Mouse (Mus musculus) intestine, embryonic 15.5 days (tissue): Measurements from ENCODE around the gene Tmc3. TPM values are rescaled to one million over a fixed set of nuclear protein-coding genes. Genes with fewer than 3 reads are reported as not detected.
A peak's percentile ranks its signal among the peaks of the same experiment; 100 is the strongest.

Source experiments
- ATAC-seq: fragments of 200-750 bp; cut with Nextera tagmentation; 2 replicates; pipeline ENCODE4 v1.8.0; 2017; ENCODE audit warnings: moderate TSS enrichment, moderate library complexity
- H3K27ac ChIP-seq: fragments of 300-500 bp; sonication (generic); 2 replicates; pipeline ENCODE4 v1.5.1; 2015; ENCODE audit warnings: mild to moderate bottlenecking, inconsistent platforms
- H3K27me3 ChIP-seq: fragments of 300-500 bp; sonication (generic); replicated peaks from 2 replicates; pipeline ENCODE4 v1.6.1; 2015; ENCODE audit warnings: inconsistent platforms
- H3K36me3 ChIP-seq: fragments of 300-500 bp; sonication (generic); 2 replicates; pipeline ENCODE4 v1.6.1; 2015; ENCODE audit warnings: inconsistent platforms
- H3K4me1 ChIP-seq: fragments of 300-500 bp; sonication (generic); replicated peaks from 2 replicates; pipeline ENCODE4 v1.6.1; 2015; ENCODE audit warnings: inconsistent platforms
- H3K4me2 ChIP-seq: fragments of 300-500 bp; sonication (generic); replicated peaks from 2 replicates; pipeline ENCODE4 v1.6.1; 2015; ENCODE audit warnings: mild to moderate bottlenecking, inconsistent platforms
- H3K4me3 ChIP-seq: fragments of 300-500 bp; sonication (generic); replicated peaks from 2 replicates; pipeline ENCODE4 v1.5.1; 2015; ENCODE audit warnings: inconsistent platforms
- H3K9ac ChIP-seq: fragments of 300-500 bp; sonication (generic); 2 replicates; pipeline ENCODE4 v1.6.1; 2015; ENCODE audit warnings: inconsistent platforms
- H3K9me3 ChIP-seq: fragments of 300-500 bp; sonication (generic); 2 replicates; pipeline ENCODE4 v1.6.1; 2016; ENCODE audit warnings: inconsistent platforms
- WGBS: fragments of 180-500 bp; shearing (Covaris S2); methylation state at CpG from one replicate; pipeline ENCODE4 v1.1.7; 2015; 5-methylcytosine and 5-hydroxymethylcytosine counted together
- polyA plus RNA-seq: library from polyadenylated mRNA; unstranded; fragments of >200 nt; fragmentation: Nextera tagmentation; extraction: Ambion mirVana; gene quantifications from 2 replicates; pipeline ENCODE4 v1.2.1, GENCODE M21; 2015

The Tmc3 gene
- polyA plus RNA-seq, 1 experiment from 2014 or later: 1.1 TPM

DNA sequence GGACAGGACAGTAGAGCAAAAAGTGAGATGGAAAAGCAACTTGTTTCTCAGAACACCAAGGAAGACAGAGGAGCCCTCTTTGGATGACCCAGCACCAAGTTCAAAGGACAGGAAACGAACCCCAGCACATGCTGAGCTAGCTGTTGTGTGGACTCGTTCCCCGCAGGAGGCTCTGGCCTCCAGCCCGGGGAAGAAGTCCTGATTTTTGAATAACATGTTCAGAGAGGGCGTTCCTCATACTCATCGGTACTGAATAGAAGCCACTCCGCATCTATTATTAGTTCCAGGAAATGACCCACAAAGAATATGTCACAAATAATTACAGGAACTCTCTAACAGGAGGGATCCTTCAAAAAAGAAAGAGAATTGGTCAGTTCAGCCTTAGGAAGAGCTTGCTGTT, 18.8 kb upstream of the Tmc3 start:
- Histone ChIP-seq H3K27me3 (no peaks in the 10 kb centered on the region), H3K36me3 (no peaks in the 10 kb centered on the region), H3K4me3 (no peak overlapping the region), H3K9ac (no peak overlapping the region), H3K9me3 (no peaks in the 10 kb centered on the region), H3K4me2 (no peak overlapping the region), H3K27ac (no peak overlapping the region), H3K4me1 (no peaks in the 10 kb centered on the region)
- WGBS: 41% methylated on average over 7 of the region's 7 CpGs
- ATAC-seq: no peak

- Histone ChIP-seq H3K4me1 (no peaks in the 10 kb centered on the region), H3K4me3 (no peak overlapping the region), H3K36me3 (no peaks in the 10 kb centered on the region), H3K27ac (no peak overlapping the region), H3K9me3 (no peaks in the 10 kb centered on the region), H3K4me2 (no peak overlapping the region), H3K27me3 (no peaks in the 10 kb centered on the region), H3K9ac (no peak overlapping the region)
- ATAC-seq: peak; percentile 54; the same call in 1 of the 2 replicates
- WGBS: 46% methylated on average over 16 of the region's 16 CpGs
Observed at GRCm38 (mm10) chr7:83567841-83568500, 16.8 kb upstream of the Tmc3 start.

GRCm38 (mm10) chr7:83568815-83569214, 15.9 kb upstream of the Tmc3 start:
- WGBS: 87% methylated on average over 2 of the region's 2 CpGs
- Histone ChIP-seq H3K27ac (no peak overlapping the region), H3K9me3 (no peaks in the 10 kb centered on the region), H3K27me3 (no peaks in the 10 kb centered on the region), H3K4me2 (no peak overlapping the region), H3K4me1 (no peaks in the 10 kb centered on the region), H3K4me3 (no peak overlapping the region), H3K36me3 (no peaks in the 10 kb centered on the region), H3K9ac (no peak overlapping the region)
- ATAC-seq: no peak

- no peak overlapping the region for H3K27ac ChIP-seq
- WGBS: 88% methylated on average over 2 of the region's 2 CpGs
- ATAC-seq: no peak
- no peaks in the 10 kb centered on the region for H3K27me3 ChIP-seq
- H3K4me1 ChIP-seq: no peaks in the 10 kb centered on the region
- no peaks in the 10 kb centered on the region for H3K36me3 ChIP-seq
- H3K9me3 ChIP-seq: no peaks in the 10 kb centered on the region
- no peak overlapping the region for H3K9ac ChIP-seq
- no peak overlapping the region for H3K4me2 ChIP-seq
- H3K4me3 ChIP-seq: no peak overlapping the region
Observed at GRCm38 (mm10) chr7:83569436-83569835, 15.3 kb upstream of the Tmc3 start.

GRCm38 (mm10) chr7:83571077-83571476, 13.7 kb upstream of the Tmc3 start:
- Histone ChIP-seq H3K27me3 (no peaks in the 10 kb centered on the region), H3K4me3 (no peak overlapping the region), H3K9me3 (no peaks in the 10 kb centered on the region), H3K9ac (no peak overlapping the region), H3K27ac (no peak overlapping the region), H3K4me2 (no peak overlapping the region), H3K4me1 (no peaks in the 10 kb centered on the region), H3K36me3 (no peaks in the 10 kb centered on the region)
- 35% methylated on average over 4 of the region's 4 CpGs for WGBS
- ATAC-seq: no peak

- Histone ChIP-seq H3K4me3 (no peak overlapping the region), H3K4me2 (no peak overlapping the region), H3K4me1 (no peaks in the 10 kb centered on the region), H3K27me3 (no peaks in the 10 kb centered on the region), H3K9me3 (no peaks in the 10 kb centered on the region), H3K9ac (no peak overlapping the region), H3K36me3 (no peaks in the 10 kb centered on the region), H3K27ac (no peak overlapping the region)
- ATAC-seq: no peak
- WGBS: 46% methylated on average over 3 of the region's 3 CpGs
Observed at GRCm38 (mm10) chr7:83571901-83572300, 12.8 kb upstream of the Tmc3 start.

GRCm38 (mm10) chr7:83572451-83572850, 12.3 kb upstream of the Tmc3 start:
- WGBS: 67% methylated on average over 2 of the region's 2 CpGs
- H3K9ac ChIP-seq: no peak overlapping the region
- no peaks in the 10 kb centered on the region for H3K27me3 ChIP-seq
- no peak overlapping the region for H3K4me2 ChIP-seq
- H3K36me3 ChIP-seq: no peaks in the 10 kb centered on the region
- H3K4me1 ChIP-seq: no peaks in the 10 kb centered on the region
- H3K4me3 ChIP-seq: no peak overlapping the region
- H3K9me3 ChIP-seq: no peaks in the 10 kb centered on the region
- no peak for ATAC-seq
- H3K27ac ChIP-seq: no peak overlapping the region

- Histone ChIP-seq H3K36me3 (no peaks in the 10 kb centered on the region), H3K4me2 (no peak overlapping the region), H3K9me3 (no peaks in the 10 kb centered on the region), H3K27ac (no peak overlapping the region), H3K27me3 (no peaks in the 10 kb centered on the region), H3K9ac (no peak overlapping the region), H3K4me1 (peaks cover 5% of the 10 kb centered on the region; the same call in 1 of the 2 replicates), H3K4me3 (no peak overlapping the region)
- WGBS: 70% methylated on average over 4 of the region's 4 CpGs
- no peak for ATAC-seq
Observed at GRCm38 (mm10) chr7:83580946-83581345, 3.8 kb upstream of the Tmc3 start.

- Histone ChIP-seq H3K36me3 (no peaks in the 10 kb centered on the region), H3K9me3 (no peaks in the 10 kb centered on the region), H3K9ac (no peak overlapping the region), H3K27ac (no peak overlapping the region), H3K4me3 (no peak overlapping the region), H3K4me1 (no peaks in the 10 kb centered on the region), H3K4me2 (no peak overlapping the region), H3K27me3 (no peaks in the 10 kb centered on the region)
- 78% methylated on average over 3 of the region's 3 CpGs for WGBS
- ATAC-seq: no peak
Observed at GRCm38 (mm10) chr7:83594056-83594455, 9.3 kb downstream of the Tmc3 start.

- H3K4me3 ChIP-seq: no peak overlapping the region
- no peak overlapping the region for H3K27ac ChIP-seq
- no peaks in the 10 kb centered on the region for H3K4me1 ChIP-seq
- 87% methylated on average over 3 of the region's 3 CpGs for WGBS
- no peak for ATAC-seq
- H3K9ac ChIP-seq: no peak overlapping the region
- H3K36me3 ChIP-seq: no peaks in the 10 kb centered on the region
- no peaks in the 10 kb centered on the region for H3K9me3 ChIP-seq
- no peak overlapping the region for H3K4me2 ChIP-seq
- no peaks in the 10 kb centered on the region for H3K27me3 ChIP-seq
Observed at GRCm38 (mm10) chr7:83597063-83597462, 12.3 kb downstream of the Tmc3 start.

- no peak overlapping the region for H3K9ac ChIP-seq
- H3K27ac ChIP-seq: no peak overlapping the region
- no peaks in the 10 kb centered on the region for H3K4me1 ChIP-seq
- H3K9me3 ChIP-seq: no peaks in the 10 kb centered on the region
- ATAC-seq: peak; percentile 89
- H3K4me3 ChIP-seq: no peak overlapping the region
- H3K4me2 ChIP-seq: no peak overlapping the region
- WGBS: 69% methylated on average over 13 of the region's 13 CpGs
- no peaks in the 10 kb centered on the region for H3K36me3 ChIP-seq
- no peaks in the 10 kb centered on the region for H3K27me3 ChIP-seq
Observed at GRCm38 (mm10) chr7:83598997-83599912, 14.5 kb downstream of the Tmc3 start.

DNA sequence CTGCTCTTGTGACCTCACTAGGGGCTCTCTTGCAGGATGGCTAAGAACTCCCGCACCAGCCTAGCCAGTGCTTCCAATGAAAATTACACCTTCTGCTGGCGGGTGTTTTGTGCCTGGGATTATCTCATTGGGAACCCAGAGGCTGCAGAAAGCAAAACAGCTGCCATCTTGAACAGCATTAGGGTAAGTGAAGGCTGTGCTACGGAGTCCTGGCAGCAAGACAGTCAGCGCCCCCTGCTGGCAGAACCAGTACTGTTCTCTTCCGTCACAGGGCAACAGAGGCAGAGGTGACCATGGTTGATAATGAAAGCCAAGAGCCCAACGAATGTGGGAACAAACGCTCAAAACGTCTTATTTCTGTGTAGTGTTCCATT, 15.2 kb downstream of the Tmc3 start:
- WGBS: 67% methylated on average over 8 of the region's 8 CpGs
- Histone ChIP-seq H3K27me3 (no peaks in the 10 kb centered on the region), H3K4me1 (no peaks in the 10 kb centered on the region), H3K9me3 (no peaks in the 10 kb centered on the region), H3K4me2 (no peak overlapping the region), H3K4me3 (no peak overlapping the region), H3K9ac (no peak overlapping the region), H3K36me3 (no peaks in the 10 kb centered on the region), H3K27ac (no peak overlapping the region)
- ATAC-seq: no peak
